Mouse (Mus musculus) monocyte, adult 5-6 weeks (primary cell): Measurements from ENCODE around the gene Ppp2r5e. TPM values are rescaled to one million over a fixed set of nuclear protein-coding genes. Genes with fewer than 3 reads are reported as not detected.

ENCODE experiments used
- ATAC-seq: fragments of 153-309, 156-312 bp; replicated peaks from 2 replicates; pipeline ENCODE4 v1.8.0; 2017; ENCODE audit warnings: mild to moderate bottlenecking; ENCODE audit not compliant: low TSS enrichment, insufficient number of reproducible peaks, severe bottlenecking, poor library complexity, low FRiP score
- total RNA-seq: library from RNA; stranded (forward); fragments of 200-1000, 200-491, 200-594 nt; gene quantifications from 3 replicates; pipeline ENCODE4 v1.2.3, GENCODE M21; 2017

Ppp2r5e gene
- total RNA-seq, 1 experiment from 2014 or later: 18.1 TPM

DNA sequence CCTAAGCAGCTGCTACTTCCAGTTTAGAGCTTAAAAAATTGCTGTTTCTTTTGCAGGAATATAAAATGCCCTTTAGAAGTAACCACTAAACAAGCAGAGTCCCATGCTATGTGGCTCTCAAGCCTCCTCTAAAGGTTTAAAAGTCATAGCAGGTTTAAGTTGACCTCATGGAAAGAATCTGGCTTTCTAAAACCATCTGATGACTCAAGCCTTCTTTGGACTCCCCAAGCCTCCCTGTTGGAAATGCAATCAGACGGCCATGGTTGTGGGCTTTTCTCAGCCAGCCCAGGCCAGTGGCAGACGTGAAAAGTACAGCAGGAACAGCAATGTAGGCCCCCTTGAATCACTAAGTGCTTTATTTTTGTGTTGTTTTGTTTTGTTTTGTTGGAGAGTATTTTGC, 51.4 kb downstream of the Ppp2r5e start:
- no peak for ATAC-seq

DNA sequence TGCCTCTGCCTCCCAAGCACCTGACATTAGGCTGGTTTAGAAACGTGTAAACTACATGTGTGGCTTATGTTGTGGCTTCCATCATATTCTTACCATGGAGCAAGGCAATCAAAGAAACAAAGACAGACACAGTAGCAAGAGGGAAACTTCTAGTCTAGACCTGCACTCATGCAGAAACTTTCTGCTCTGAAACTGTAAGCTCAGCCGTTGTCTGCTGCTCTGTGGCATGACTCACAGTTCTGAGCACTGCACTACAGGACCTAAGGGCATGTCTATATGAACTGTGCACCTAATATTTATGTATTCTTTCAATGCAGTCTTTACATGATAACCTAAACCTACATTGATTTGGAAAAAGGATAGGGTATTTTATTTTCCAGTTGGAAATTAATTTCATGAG, 51.8 kb downstream of the Ppp2r5e start:
- ATAC-seq: no peak

DNA sequence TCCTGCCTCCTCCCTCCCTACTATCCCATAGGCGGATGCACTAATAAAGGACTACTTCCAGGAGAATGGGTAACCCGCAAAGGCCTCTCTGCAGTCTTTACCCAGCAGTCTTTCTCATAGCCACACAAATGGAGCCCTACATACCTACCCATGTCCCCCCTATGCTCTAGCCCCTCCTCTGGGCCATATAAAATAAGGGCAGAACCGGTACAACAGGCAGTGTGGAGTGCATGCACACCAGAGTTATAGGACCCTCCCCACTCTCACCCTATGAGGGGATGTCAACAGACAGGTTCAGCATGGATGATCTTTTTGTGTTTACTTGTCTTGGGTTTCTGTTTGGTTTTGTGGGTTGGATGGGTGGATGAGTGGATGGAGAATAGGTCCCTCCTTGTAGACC, 52.7 kb downstream of the Ppp2r5e start:
- no peak for ATAC-seq

DNA sequence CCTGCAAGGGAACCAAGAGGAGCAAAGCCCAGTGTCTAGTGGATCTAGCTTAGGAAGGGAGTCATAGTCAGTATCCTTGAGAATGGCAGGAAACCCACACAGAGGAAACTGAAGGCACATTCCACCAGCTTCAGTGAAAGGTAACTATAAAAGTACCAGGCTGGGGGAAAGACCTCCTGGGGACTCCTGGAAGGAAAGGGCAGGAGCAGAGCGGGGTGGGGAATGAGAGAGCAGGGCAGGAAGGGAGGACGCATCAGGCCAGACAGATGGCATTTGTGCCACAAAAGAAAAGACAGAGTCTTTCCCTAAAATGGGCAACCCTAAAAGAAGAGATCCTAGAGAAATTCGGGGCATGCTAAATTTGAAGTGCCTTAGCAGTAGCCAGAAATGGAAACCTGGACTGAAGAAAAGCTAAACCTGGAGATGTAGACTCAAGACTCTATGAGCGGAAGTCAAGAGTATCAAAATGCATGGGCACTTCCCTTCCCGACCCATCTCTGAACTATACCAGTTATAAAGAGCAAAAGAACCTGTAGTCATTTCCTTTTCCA, 55.3 kb downstream of the Ppp2r5e start:
- no peak for ATAC-seq

DNA sequence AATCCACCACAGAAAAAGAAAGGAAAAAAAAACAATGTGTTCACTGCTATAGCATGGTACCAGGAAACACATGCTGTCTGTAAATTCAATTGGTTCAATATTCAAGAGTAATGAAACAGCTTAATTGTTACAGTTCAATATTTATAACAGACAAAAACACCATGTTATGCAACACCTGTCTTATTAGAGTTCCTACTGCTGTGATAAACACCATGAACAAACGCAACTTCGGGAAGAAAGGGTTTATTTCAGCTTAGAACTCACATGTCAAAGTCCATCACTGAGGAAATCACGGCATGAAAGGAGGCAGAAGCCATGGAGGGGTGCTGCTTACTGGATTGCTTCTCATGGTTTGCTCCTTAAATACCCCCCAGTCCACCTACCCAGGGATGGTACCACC, 56.8 kb downstream of the Ppp2r5e start:
- no peak for ATAC-seq

DNA sequence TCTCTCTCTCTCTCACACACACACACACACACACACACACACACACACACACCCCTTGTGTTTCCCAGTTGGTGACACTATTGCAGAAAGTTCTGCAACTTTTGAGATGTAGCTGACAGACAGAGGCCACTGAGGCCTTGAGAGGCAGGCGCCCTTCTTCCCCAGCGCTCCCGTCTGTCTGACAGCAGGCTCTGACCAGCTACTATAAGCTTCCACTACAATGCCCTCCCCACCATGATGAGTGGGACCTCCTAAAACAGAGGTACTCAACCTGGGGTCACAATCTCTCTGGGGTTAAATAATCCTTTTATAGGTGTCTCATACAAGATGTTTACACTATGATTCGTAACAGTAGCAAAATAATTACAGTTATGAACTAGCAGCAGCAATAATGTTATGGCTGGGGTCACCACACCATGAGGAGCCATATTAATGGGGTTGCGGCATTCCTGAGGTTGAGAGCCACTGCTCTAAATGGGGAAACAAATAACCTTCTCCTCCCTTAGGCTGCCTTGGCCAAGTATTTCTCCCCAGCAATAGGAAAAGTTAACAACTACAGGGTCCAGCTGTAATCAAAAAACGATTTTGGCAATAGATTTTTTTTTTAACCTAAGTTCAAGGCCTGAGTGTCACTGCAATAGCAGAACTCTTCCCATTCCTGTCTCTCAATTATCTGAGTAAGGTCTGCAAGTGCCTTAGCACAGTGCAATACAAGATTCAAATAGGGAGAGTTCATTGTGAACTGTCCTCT, 58.2 kb downstream of the Ppp2r5e start:
- no peak for ATAC-seq

DNA sequence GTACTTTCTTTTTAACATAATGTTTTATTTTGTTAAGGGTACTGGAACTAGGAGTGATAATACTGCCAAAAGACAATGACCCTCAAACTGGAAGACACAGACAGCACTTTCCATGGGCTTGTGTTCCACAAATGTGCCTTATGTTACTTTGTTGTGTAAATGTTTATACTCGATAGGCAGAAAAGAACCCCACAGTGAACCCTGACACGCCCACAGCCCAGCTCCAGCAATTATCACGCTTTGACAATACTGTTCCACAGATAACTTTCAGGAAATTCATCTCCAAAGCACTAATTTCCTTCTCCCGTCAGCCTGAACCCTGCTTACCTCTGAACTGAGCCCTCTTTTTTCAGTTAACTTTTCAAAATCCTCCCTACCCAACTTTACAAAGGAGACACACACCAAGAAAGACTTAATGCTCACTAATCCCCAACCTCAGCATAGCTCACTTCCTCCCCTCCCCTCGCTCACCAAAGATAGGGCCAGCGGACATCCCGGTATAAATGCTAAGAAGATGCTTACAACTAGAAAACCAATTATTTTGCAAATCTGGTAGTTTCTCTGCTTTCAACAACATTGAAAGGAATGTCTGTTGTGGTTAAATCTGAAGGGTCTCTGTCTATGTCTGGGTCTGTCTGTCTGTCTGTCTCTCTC, 58.9 kb downstream of the Ppp2r5e start:
- no peak for ATAC-seq

DNA sequence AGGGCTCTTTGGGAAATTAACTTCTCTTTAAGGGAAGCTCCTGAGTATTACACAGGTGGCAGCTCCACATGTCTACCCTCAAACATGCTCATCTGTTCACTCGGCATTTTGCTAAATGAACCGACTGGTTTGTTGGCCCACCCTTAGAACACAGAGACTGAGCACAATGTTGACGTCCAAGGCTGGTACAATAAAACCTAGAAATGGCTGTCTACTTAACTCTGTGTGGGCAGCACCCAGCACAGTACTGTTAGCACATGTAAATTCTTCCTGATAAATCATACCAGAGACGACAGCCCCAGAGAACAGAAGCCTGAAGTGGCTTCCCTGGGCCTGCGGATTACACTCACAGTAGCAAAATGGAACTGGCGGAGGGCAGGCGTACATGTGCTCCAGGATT, 59.5 kb downstream of the Ppp2r5e start:
- ATAC-seq: no peak

DNA sequence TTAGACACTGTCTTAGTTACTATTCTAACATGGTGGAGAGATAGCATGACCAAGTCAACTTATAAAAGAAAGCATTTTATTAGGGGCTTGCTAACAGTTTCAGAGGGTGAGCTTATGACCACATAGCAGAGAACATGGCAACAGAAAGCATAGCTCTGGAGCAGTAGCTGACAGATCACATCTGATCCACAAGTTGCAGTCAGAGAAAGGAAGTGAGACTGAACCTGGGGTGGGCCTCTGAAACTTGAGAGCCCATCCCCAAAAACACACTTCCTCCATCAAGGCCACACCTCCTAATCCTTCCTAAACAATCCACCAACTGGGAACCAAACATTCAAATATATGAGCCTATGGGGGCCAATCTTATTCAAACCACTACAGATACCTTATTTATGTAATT, 62.9 kb downstream of the Ppp2r5e start:
- no peak for ATAC-seq

DNA sequence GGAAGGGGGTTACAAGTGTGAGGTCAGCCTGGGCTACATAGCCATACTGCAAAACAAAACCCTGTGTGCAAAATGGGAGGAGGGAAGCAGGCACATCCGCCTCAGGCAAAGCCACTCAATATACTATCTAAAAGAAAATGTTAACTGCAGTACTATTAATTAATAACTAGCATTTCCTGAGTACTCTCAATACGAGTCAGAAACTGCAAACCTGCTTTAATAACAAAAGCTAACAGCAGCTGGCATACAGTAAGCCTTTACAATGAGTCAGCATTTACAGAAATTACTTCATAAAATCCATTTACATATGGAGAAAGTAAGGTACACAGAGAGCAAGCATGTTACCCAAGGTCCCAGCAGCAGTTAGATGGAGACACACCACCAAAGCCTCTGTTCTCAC, 64.2 kb downstream of the Ppp2r5e start:
- ATAC-seq: no peak

DNA sequence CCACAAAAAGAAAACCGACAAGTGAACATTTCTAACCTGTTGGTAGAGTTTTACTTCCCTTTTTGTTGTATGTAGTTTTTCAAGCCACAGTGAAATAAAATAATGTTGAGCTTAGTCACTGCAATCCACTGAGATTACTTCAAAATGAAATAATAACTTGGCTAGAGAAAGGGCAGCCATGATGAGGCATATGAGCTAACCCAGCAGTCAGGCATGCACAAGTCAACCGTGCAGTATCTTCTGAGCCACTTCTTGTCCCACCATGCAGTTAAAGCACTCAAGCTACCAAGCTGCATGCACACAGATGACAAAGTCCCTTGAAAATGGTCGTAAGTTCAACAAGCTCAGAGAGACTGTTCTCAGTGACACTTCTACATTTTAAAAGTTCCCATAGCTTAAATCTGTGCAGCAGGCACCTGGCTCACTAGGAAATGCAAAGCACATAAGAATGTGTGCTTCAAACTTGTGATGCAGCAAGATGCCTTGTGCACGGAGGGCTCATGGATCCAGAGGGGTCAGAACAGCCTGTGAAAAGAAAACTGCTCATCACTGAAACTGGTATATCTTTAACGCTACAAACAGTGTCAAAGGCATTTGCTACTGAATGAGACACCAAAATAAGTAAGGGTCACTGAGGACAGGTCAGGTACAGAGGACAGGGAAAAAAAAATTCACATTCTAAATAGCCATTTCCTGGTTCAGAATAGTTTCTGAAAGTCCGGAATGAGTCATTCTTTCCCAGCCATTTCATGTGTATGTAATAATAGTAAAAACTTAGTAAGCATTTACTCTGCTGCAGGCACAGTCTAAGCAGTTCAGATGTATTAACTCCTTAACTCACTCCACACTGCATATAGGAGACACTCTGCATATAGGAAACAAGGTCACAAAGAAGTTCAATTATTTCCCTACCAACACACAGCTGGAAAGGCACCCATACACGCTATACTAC, 66.9 kb downstream of the Ppp2r5e start:
- no peak for ATAC-seq

DNA sequence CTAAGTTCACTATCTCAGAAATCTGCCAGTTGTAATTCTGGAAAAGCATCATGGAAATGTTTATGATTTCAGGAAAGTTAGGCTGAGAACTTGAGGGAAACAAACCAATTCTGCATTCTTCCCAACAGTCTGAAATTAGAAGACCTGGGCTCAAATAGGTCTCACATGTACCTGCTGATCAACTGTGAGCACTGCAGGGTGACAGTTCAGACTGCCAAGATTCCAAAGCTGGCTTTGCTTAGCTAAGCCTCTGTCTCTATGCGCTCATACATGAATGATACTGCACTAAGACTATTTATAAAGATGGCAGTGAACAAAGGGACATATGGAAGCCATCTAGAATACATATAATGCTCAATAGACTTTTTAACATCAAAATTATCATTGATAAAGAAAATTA, 67.7 kb downstream of the Ppp2r5e start:
- ATAC-seq: no peak

DNA sequence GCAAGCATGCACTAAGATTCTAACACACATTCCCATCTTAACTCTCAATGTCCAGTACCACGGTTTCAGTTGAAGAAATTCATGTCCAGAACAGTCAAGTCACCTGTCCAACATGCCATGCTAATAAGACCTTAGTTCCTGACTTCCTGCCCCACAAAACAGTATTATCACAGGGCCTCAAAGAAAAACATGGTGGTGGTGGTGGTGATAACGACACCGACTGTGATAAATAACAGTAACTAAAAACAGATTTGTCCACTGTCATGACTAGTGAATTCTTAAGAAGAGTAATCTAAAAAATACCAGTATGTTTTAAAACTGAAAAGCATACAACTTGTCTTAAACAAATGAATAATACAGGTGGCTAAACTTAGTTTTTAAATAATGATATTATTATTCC, 71.8 kb downstream of the Ppp2r5e start:
- ATAC-seq: no peak

DNA sequence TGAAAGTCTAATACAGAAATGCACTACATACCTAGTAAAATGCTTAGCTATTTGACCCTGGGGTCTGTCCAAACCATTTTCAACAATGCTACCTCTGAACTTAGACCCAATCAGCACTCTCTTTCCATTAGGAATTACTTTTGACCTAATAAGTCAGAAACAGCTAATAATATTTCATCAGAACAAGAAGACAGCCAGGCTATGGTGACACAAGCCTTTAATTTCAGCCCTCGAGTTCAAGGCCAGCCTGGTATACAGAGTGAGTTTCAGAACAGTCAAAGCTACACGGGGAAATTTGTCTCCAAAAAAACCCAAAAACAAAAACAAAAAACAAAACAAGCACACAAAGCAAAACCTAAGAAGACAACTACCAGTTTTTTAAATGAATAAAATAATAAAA, 73.1 kb downstream of the Ppp2r5e start:
- no peak for ATAC-seq

DNA sequence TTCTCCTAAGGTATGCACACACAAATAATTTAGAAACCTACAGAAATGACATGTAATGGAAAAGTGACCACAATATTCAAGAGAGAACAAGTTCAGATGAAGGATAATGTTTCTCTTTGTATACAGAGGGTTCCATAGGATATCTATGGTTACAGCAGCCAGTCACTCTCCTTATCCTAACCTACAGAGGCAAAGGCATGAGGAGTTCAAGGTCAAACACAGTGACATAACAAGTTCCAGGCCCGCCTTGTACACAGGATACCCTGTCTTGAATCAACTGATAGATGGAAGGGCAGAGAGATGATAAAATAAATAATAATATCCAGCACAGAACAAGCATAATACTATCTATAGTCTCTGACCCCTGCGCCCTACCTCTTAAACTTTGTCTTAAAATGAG, 73.7 kb downstream of the Ppp2r5e start:
- ATAC-seq: no peak

DNA sequence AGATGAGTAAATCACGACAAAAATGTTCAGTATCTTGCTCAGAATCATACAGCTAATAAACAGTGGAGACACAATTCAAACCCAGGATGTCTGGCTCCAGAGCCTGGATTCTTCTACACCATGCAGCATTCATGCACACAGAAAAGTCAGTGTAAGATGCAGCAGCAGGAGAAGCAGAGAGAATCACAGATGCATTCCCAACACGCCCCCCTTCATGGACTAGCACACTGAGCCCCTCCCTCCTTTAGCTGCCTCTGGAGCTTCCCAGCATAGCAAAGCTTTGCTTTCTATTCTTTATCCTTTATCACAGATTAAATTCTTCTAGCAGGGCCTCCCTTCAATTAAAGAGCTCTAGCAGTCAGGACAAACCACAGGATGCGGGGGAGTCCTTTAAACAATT, 75.7 kb downstream of the Ppp2r5e start:
- ATAC-seq: no peak

DNA sequence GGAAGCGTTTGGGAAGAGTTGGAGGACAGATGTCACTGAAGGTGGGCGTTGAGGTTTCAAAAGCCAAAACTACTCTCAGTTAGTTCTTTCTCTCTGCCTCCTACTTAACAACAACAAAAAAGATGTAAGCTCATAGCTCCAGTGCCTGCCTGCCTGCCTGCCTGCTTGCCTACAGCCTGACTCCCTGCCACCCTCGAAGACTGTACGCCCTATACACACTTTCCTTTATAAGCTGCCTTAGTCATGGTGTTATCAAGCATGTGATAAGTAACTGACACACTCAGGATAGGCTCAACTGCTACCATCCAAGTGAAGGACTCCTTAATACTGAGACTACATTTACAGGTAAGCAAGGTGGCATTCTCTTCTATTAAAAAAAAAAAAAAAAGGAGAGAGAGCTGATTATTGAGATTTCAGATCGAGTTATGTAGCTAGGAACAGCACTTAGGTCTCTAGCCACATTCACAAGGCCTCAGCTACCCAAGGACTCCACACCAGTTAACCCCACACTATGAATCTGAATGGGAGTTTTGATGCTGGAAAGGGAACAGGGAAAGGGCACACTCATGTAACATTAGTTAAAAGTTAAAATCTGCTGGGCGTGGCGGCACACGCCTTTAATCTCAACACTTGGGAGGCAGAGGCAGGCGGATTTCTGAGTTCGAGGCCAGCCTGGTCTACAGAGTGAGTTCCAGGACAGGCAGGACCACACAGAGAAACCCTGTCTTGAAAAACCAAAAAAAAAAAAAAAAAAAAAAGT, 76.7 kb downstream of the Ppp2r5e start:
- no peak for ATAC-seq

DNA sequence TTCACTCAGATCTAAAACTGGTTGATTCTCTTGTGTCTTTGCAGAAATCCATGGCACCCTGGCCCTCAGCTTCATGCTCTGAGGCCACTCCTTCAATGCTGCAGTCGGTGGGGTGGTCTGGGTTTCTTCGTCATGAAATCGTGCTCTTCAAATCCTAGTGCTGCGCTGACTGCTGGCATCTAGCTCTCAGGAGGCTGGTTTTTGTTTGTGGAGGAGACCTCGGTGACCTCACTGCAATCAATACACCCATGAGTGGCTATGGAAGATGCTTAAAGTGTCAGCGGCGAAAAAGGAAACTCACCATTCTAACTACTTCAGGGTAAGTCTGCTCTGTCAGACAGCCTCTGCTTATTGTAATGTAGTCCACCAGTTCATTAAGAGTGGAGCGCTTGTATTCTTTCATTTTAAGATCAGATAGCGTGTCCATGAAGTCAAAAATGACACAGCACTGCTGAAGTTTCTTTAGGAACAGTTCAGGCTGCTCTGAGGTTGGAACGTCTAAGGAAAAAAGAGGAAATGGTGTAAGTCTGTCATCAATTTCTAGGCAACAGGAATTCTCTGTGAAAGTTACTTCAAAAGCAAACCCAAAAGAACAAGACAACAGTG, 80.6 kb downstream of the Ppp2r5e start:
- no peak for ATAC-seq
